ENCODE assay signal across 9 mouse cellular contexts in the genomic region with DNA sequence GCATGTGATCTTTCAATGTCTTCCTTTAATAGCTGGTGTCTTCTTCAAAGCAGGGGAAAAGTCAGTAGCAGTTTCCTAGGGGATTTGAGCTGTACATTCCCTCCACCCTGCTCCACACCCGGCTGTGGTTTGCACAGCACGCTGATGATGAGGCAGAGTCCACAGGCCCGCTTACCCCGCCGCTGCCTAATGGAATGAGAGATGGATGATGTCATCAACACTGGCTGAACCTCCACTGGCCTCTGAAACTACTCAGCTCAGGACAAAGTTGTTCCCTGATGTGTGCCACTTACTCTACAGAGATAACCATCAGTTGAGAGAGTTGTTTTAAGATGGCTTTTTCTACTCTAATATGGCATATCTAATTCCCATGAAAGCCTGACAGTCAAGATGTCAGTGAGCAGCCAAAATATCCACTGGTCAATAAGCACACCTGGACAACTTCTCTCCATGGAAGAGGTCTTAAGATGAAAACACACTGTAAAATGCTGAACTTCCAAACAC.
A peak's percentile ranks its signal among the peaks of the same experiment; 100 is the strongest.
DNase-seq lines count a peak whose midpoint lies in the region; ATAC-seq and TF ChIP-seq lines count a peak whose summit lies in the region.
"Had no signal": no experiment of that assay in that cellular context is flagged by ENCODE, and none has a peak within 500 bp of the region (broad histone marks: within the 10 kb centered on the region; RNA-seq: fewer than 3 reads in every experiment).

No protein-coding gene starts in this region.

- no peaks in the 10 kb centered on the region for H3K9me3 ChIP-seq in neural tube, embryonic 12.5 days
- no peaks in the 10 kb centered on the region for H3K9me3 ChIP-seq in liver, embryonic 13.5 days (replicated peaks)
- H3K9me3 ChIP-seq in stomach, postnatal 0 days (ENCODE audit: control insufficient read depth, low read length) = no peaks in the 10 kb centered on the region
- H3K9me3 ChIP-seq: limb, embryonic 13.5 days had no signal

- H3K4me2 ChIP-seq in neural tube, embryonic 12.5 days (replicated peaks) = no peak overlapping the region
- no peak overlapping the region for H3K4me2 ChIP-seq in liver, embryonic 13.5 days
- no peak overlapping the region for H3K4me2 ChIP-seq in stomach, postnatal 0 days (replicated peaks; ENCODE audit: low read depth)
- H3K4me2 ChIP-seq: limb, embryonic 13.5 days had no signal

- TF ChIP-seq EP300 in stomach, postnatal 0 days (optimal IDR thresholded peaks at IDR 0.05) = no peak

- H3K4me1 ChIP-seq in neural tube, embryonic 12.5 days = peaks cover 24% of the 10 kb centered on the region
- H3K4me1 ChIP-seq in liver, embryonic 13.5 days (replicated peaks) = peaks cover 41% of the 10 kb centered on the region
- no peaks in the 10 kb centered on the region for H3K4me1 ChIP-seq in stomach, postnatal 0 days (replicated peaks; ENCODE audit: control insufficient read depth, insufficient read depth)

- H3K27me3 ChIP-seq in neural tube, embryonic 12.5 days (replicated peaks) = no peaks in the 10 kb centered on the region
- H3K27me3 ChIP-seq in liver, embryonic 13.5 days = no peaks in the 10 kb centered on the region
- no peaks in the 10 kb centered on the region for H3K27me3 ChIP-seq in stomach, postnatal 0 days (ENCODE audit: control insufficient read depth, insufficient read depth, low read length)
- H3K27me3 ChIP-seq: limb, embryonic 13.5 days had no signal

- no peak overlapping the region for H3K4me3 ChIP-seq in neural tube, embryonic 12.5 days
- no peak overlapping the region for H3K4me3 ChIP-seq in liver, embryonic 13.5 days (replicated peaks)
- no peak overlapping the region for H3K4me3 ChIP-seq in stomach, postnatal 0 days (ENCODE audit: low read depth, low read length)
- H3K4me3 ChIP-seq: limb, embryonic 13.5 days had no signal

- 56% methylated on average over 5 of the region's 5 CpGs for whole genome bisulfite sequencing in neural tube, embryonic 12.5 days
- WGBS in liver, embryonic 13.5 days (ENCODE audit: insufficient replicate concordance) = 61% methylated on average over 5 of the region's 5 CpGs
- WGBS in stomach, postnatal 0 days = 10% methylated on average over 5 of the region's 5 CpGs

- no peak for TF ChIP-seq CTCF in stomach, postnatal 0 days (IDR thresholded peaks at IDR 0.05; ENCODE audit: low read depth)

- DNase-seq in neural tube, embryonic 10.5 days (ENCODE audit: extremely low spot score, low spot score) = no peak
- peak; percentile 36 for DNase-seq in heart, postnatal 4 days
- no peak for DNase-seq in liver, embryonic 13.5 days
- DNase-seq in stomach, postnatal 0 days (ENCODE audit: low spot score) = peak; percentile 66
- no peak for DNase-seq in right cerebral cortex, postnatal 4 days
- DNase-seq in left cerebral cortex, adult 8-10 months (ENCODE audit: low spot score in 2 of 2) = no peak
- DNase-seq in left cerebral cortex, adult 18-20 months (ENCODE audit: low spot score in 2 of 2) = no peak

- ATAC-seq in neural tube, embryonic 12.5 days (ENCODE audit: low FRiP score, low read depth) = peak; percentile 48
- peak; percentile 72 for ATAC-seq in liver, embryonic 13.5 days (ENCODE audit: low read depth)
- peak; percentile 93 for ATAC-seq in stomach, postnatal 0 days (ENCODE audit: low FRiP score, low TSS enrichment)

- H3K9ac ChIP-seq in neural tube, embryonic 12.5 days = no peak overlapping the region
- no peak overlapping the region for H3K9ac ChIP-seq in liver, embryonic 13.5 days
- no peak overlapping the region for H3K9ac ChIP-seq in stomach, postnatal 0 days (ENCODE audit: low read length)
- H3K9ac ChIP-seq: limb, embryonic 13.5 days had no signal

- H3K27ac ChIP-seq in neural tube, embryonic 12.5 days = no peak overlapping the region
- H3K27ac ChIP-seq in liver, embryonic 13.5 days = no peak overlapping the region
- 0 out of 2 replicates have a peak overlapping the region, but pooled peaks have one; percentile 18 for H3K27ac ChIP-seq in stomach, postnatal 0 days (replicated peaks)
- H3K27ac ChIP-seq: limb, embryonic 13.5 days had no signal

- H3K36me3 ChIP-seq in neural tube, embryonic 12.5 days = no peaks in the 10 kb centered on the region
- peaks cover 4% of the 10 kb centered on the region; the same call in 1 of the 2 replicates for H3K36me3 ChIP-seq in liver, embryonic 13.5 days
- no peaks in the 10 kb centered on the region for H3K36me3 ChIP-seq in stomach, postnatal 0 days (ENCODE audit: control insufficient read depth, insufficient read depth, low read length)
- H3K36me3 ChIP-seq: limb, embryonic 13.5 days had no signal

Comparison
In these comparisons a context has a peak if more than half of its experiments do, and no peak if none do; other contexts are left out.
1. DNase-seq: peak in heart, postnatal 4 days (single experiment) and stomach, postnatal 0 days (single experiment); none in neural tube, embryonic 10.5 days (single experiment), liver, embryonic 13.5 days (single experiment), right cerebral cortex, postnatal 4 days (single experiment), left cerebral cortex, adult 8-10 months (0 of 2) and left cerebral cortex, adult 18-20 months (0 of 2).
2. Peak in every context shown above with its lines, with median percentiles within 50 percentile points of each other: ATAC-seq.